Mouse (Mus musculus): ENCODE measurements around the gene Meiob. TPM values are rescaled to one million over a fixed set of nuclear protein-coding genes. Genes with fewer than 3 reads are reported as not detected.

Meiob gene
- polyA plus RNA-seq, 1 experiment from 2014 or later, result 0.30 TPM

- Histone ChIP-seq H3K4me2 (ENCODE audit: low read depth, low read length) (no peak overlapping the region), H3K4me3 (ENCODE audit: low read depth, low read length) (no peak overlapping the region), H3K27me3 (ENCODE audit: control insufficient read depth, insufficient read depth, low read depth, low read length) (no peaks in the 10 kb centered on the region), H3K9ac (ENCODE audit: low read depth, low read length) (no peak overlapping the region), H3K27ac (ENCODE audit: low read length) (peak overlapping the region; percentile 40), H3K9me3 (replicated peaks; ENCODE audit: control insufficient read depth, low read length) (no peaks in the 10 kb centered on the region), H3K36me3 (ENCODE audit: control insufficient read depth, insufficient read depth) (peaks cover 27% of the 10 kb centered on the region), H3K4me1 (ENCODE audit: control insufficient read depth, low read depth, low read length) (peaks cover 50% of the 10 kb centered on the region)
- no peak for ATAC-seq (ENCODE audit: low read depth)
- WGBS (ENCODE audit: insufficient replicate concordance), result 83% methylated on average over 3 of the region's 3 CpGs
Observed at GRCm38 (mm10) chr17:24855838-24856464, 51.9 kb downstream of the Meiob start.

- no peak for ATAC-seq (ENCODE audit: low read depth)
- Histone ChIP-seq H3K4me1 (ENCODE audit: control insufficient read depth, low read depth, low read length) (peaks cover 47% of the 10 kb centered on the region), H3K9ac (ENCODE audit: low read depth, low read length) (no peak overlapping the region), H3K4me2 (ENCODE audit: low read depth, low read length) (no peak overlapping the region), H3K9me3 (replicated peaks; ENCODE audit: control insufficient read depth, low read length) (no peaks in the 10 kb centered on the region), H3K27me3 (ENCODE audit: control insufficient read depth, insufficient read depth, low read depth, low read length) (no peaks in the 10 kb centered on the region), H3K36me3 (ENCODE audit: control insufficient read depth, insufficient read depth) (peaks cover 34% of the 10 kb centered on the region), H3K27ac (ENCODE audit: low read length) (no peak overlapping the region; the same call in 1 of the 2 replicates), H3K4me3 (ENCODE audit: low read depth, low read length) (no peak overlapping the region)
- WGBS (ENCODE audit: insufficient replicate concordance), result 88% methylated on average over 13 of the region's 13 CpGs
Observed at GRCm38 (mm10) chr17:24856589-24856988, 52.5 kb downstream of the Meiob start.

- H3K4me2 ChIP-seq (ENCODE audit: low read depth, low read length), result peak overlapping the region; percentile 46
- H3K27me3 ChIP-seq (ENCODE audit: control insufficient read depth, insufficient read depth, low read depth, low read length), result no peaks in the 10 kb centered on the region
- peak; percentile 12; the same call in 1 of the 2 replicates for ATAC-seq (ENCODE audit: low read depth)
- H3K36me3 ChIP-seq (ENCODE audit: control insufficient read depth, insufficient read depth), result peaks cover 36% of the 10 kb centered on the region
- 68% methylated on average over 8 of the region's 8 CpGs for WGBS (ENCODE audit: insufficient replicate concordance)
- H3K4me1 ChIP-seq (ENCODE audit: control insufficient read depth, low read depth, low read length), result peaks cover 44% of the 10 kb centered on the region
- H3K4me3 ChIP-seq (ENCODE audit: low read depth, low read length), result peak overlapping the region; percentile 6; the same call in 1 of the 2 replicates
- H3K9ac ChIP-seq (ENCODE audit: low read depth, low read length), result peak overlapping the region; percentile 27
- no peaks in the 10 kb centered on the region for H3K9me3 ChIP-seq (replicated peaks; ENCODE audit: control insufficient read depth, low read length)
- peak overlapping the region; percentile 77 for H3K27ac ChIP-seq (ENCODE audit: low read length)
Observed at GRCm38 (mm10) chr17:24857831-24858470, 53.9 kb downstream of the Meiob start.

GRCm38 (mm10) chr17:24858967-24859366 lies 54.9 kb downstream of the Meiob start:
- H3K4me1 ChIP-seq (ENCODE audit: control insufficient read depth, low read depth, low read length), result peaks cover 44% of the 10 kb centered on the region
- H3K9me3 ChIP-seq (replicated peaks; ENCODE audit: control insufficient read depth, low read length), result no peaks in the 10 kb centered on the region
- peak; percentile 95 for ATAC-seq (ENCODE audit: low read depth)
- no peaks in the 10 kb centered on the region for H3K27me3 ChIP-seq (ENCODE audit: control insufficient read depth, insufficient read depth, low read depth, low read length)
- no peak overlapping the region for H3K9ac ChIP-seq (ENCODE audit: low read depth, low read length)
- H3K36me3 ChIP-seq (ENCODE audit: control insufficient read depth, insufficient read depth), result peaks cover 29% of the 10 kb centered on the region
- peak overlapping the region; percentile 46 for H3K4me2 ChIP-seq (ENCODE audit: low read depth, low read length)
- WGBS (ENCODE audit: insufficient replicate concordance), result 40% methylated on average over 6 of the region's 6 CpGs
- H3K4me3 ChIP-seq (ENCODE audit: low read depth, low read length), result no peak overlapping the region
- peak overlapping the region; percentile 77 for H3K27ac ChIP-seq (ENCODE audit: low read length)

- H3K4me3 ChIP-seq (ENCODE audit: low read depth, low read length), result no peak overlapping the region
- H3K36me3 ChIP-seq (ENCODE audit: control insufficient read depth, insufficient read depth), result peaks cover 28% of the 10 kb centered on the region
- H3K4me2 ChIP-seq (ENCODE audit: low read depth, low read length), result peak overlapping the region; percentile 31
- H3K9me3 ChIP-seq (replicated peaks; ENCODE audit: control insufficient read depth, low read length), result no peaks in the 10 kb centered on the region
- peak overlapping the region; percentile 26 for H3K9ac ChIP-seq (ENCODE audit: low read depth, low read length)
- H3K27ac ChIP-seq (ENCODE audit: low read length), result peak overlapping the region; percentile 90
- peak; percentile 75 for ATAC-seq (ENCODE audit: low read depth)
- H3K4me1 ChIP-seq (ENCODE audit: control insufficient read depth, low read depth, low read length), result peaks cover 44% of the 10 kb centered on the region
- 77% methylated on average over 8 of the region's 8 CpGs for whole genome bisulfite sequencing (ENCODE audit: insufficient replicate concordance)
- H3K27me3 ChIP-seq (ENCODE audit: control insufficient read depth, insufficient read depth, low read depth, low read length), result no peaks in the 10 kb centered on the region
Observed at GRCm38 (mm10) chr17:24860076-24860475, 56.0 kb downstream of the Meiob start.

GRCm38 (mm10) chr17:24861785-24862184 lies 57.7 kb downstream of the Meiob start:
- Histone ChIP-seq H3K4me2 (ENCODE audit: low read depth, low read length) (no peak overlapping the region), H3K27ac (ENCODE audit: low read length) (no peak overlapping the region; the same call in 1 of the 2 replicates), H3K4me3 (ENCODE audit: low read depth, low read length) (no peak overlapping the region), H3K36me3 (ENCODE audit: control insufficient read depth, insufficient read depth) (peaks cover 24% of the 10 kb centered on the region), H3K4me1 (ENCODE audit: control insufficient read depth, low read depth, low read length) (peaks cover 38% of the 10 kb centered on the region), H3K9ac (ENCODE audit: low read depth, low read length) (no peak overlapping the region), H3K9me3 (replicated peaks; ENCODE audit: control insufficient read depth, low read length) (no peaks in the 10 kb centered on the region), H3K27me3 (ENCODE audit: control insufficient read depth, insufficient read depth, low read depth, low read length) (no peaks in the 10 kb centered on the region)
- 82% methylated on average over 3 of the region's 3 CpGs for WGBS (ENCODE audit: insufficient replicate concordance)
- no peak for ATAC-seq (ENCODE audit: low read depth)

- no peaks in the 10 kb centered on the region for H3K27me3 ChIP-seq (ENCODE audit: control insufficient read depth, insufficient read depth, low read depth, low read length)
- peaks cover 22% of the 10 kb centered on the region for H3K36me3 ChIP-seq (ENCODE audit: control insufficient read depth, insufficient read depth)
- no peak for ATAC-seq (ENCODE audit: low read depth)
- no peaks in the 10 kb centered on the region for H3K9me3 ChIP-seq (replicated peaks; ENCODE audit: control insufficient read depth, low read length)
- H3K4me1 ChIP-seq (ENCODE audit: control insufficient read depth, low read depth, low read length), result peaks cover 2% of the 10 kb centered on the region; the same call in 1 of the 2 replicates
- WGBS (ENCODE audit: insufficient replicate concordance), result 87% methylated on average over 8 of the region's 8 CpGs
- H3K27ac ChIP-seq (ENCODE audit: low read length), result no peak within 1 kb of the TSS
- no peak within 1 kb of the TSS for H3K4me3 ChIP-seq (ENCODE audit: low read depth, low read length)
- H3K9ac ChIP-seq (ENCODE audit: low read depth, low read length), result no peak within 1 kb of the TSS
- H3K4me2 ChIP-seq (ENCODE audit: low read depth, low read length), result no peak within 1 kb of the TSS
Observed at GRCm38 (mm10) chr17:24865776-24866175, 61.7 kb downstream of the Meiob start, which contains the start of gene Igfals. TSS of gene Igfals (plus strand) at chr17:24865997.

- H3K27ac ChIP-seq (ENCODE audit: low read length), result no peak overlapping the region
- no peak overlapping the region for H3K4me2 ChIP-seq (ENCODE audit: low read depth, low read length)
- no peaks in the 10 kb centered on the region for H3K9me3 ChIP-seq (replicated peaks; ENCODE audit: control insufficient read depth, low read length)
- WGBS (ENCODE audit: insufficient replicate concordance), result 87% methylated on average over 10 of the region's 10 CpGs
- no peak for ATAC-seq (ENCODE audit: low read depth)
- H3K36me3 ChIP-seq (ENCODE audit: control insufficient read depth, insufficient read depth), result peaks cover 8% of the 10 kb centered on the region
- no peak overlapping the region for H3K9ac ChIP-seq (ENCODE audit: low read depth, low read length)
- H3K4me3 ChIP-seq (ENCODE audit: low read depth, low read length), result no peak overlapping the region
- H3K27me3 ChIP-seq (ENCODE audit: control insufficient read depth, insufficient read depth, low read depth, low read length), result no peaks in the 10 kb centered on the region
- no peaks in the 10 kb centered on the region for H3K4me1 ChIP-seq (ENCODE audit: control insufficient read depth, low read depth, low read length)
Observed at GRCm38 (mm10) chr17:24867914-24868313, 63.8 kb downstream of the Meiob start.
